Mouse (Mus musculus) heart, embryonic 12.5 days (tissue): ENCODE measurements around the gene Tas1r3. TPM values are rescaled to one million over a fixed set of nuclear protein-coding genes. Genes with fewer than 3 reads are reported as not detected.

ENCODE experiments used
- ATAC-seq: fragments of 200-750 bp; cut with Nextera tagmentation; 2 replicates; pipeline ENCODE4 v1.8.0; 2017; ENCODE audit warnings: moderate TSS enrichment, moderate library complexity; ENCODE audit not compliant: insufficient number of reproducible peaks, low FRiP score
- H3K27ac ChIP-seq: fragments of 300-500 bp; sonication (generic); 2 replicates; pipeline ENCODE4 v1.5.1; 2016; ENCODE audit warnings: mild to moderate bottlenecking, moderate library complexity; ENCODE audit not compliant: poor library complexity, severe bottlenecking
- H3K27me3 ChIP-seq: fragments of 300-500 bp; sonication (generic); replicated peaks from 2 replicates; pipeline ENCODE4 v1.6.1; 2016; ENCODE audit warnings: mild to moderate bottlenecking, moderate library complexity
- H3K36me3 ChIP-seq: fragments of 300-500 bp; sonication (generic); 2 replicates; pipeline ENCODE4 v1.6.1; 2016; ENCODE audit warnings: mild to moderate bottlenecking, moderate library complexity
- H3K4me1 ChIP-seq: fragments of 300-500 bp; sonication (generic); replicated peaks from 2 replicates; pipeline ENCODE4 v1.6.1; 2016; ENCODE audit warnings: mild to moderate bottlenecking
- H3K4me2 ChIP-seq: fragments of 300-500 bp; sonication (generic); 2 replicates; pipeline ENCODE4 v1.6.1; 2016; ENCODE audit warnings: mild to moderate bottlenecking, moderate library complexity
- H3K4me3 ChIP-seq: fragments of 300-500 bp; sonication (generic); 2 replicates; pipeline ENCODE4 v1.5.1; 2016; ENCODE audit warnings: mild to moderate bottlenecking
- H3K9ac ChIP-seq: fragments of 300-500 bp; sonication (generic); 2 replicates; pipeline ENCODE4 v1.6.1; 2016; ENCODE audit warnings: mild to moderate bottlenecking, moderate library complexity
- H3K9me3 ChIP-seq: fragments of 300-500 bp; sonication (generic); replicated peaks from 2 replicates; pipeline ENCODE4 v1.6.1; 2016; ENCODE audit warnings: mild to moderate bottlenecking, moderate library complexity
- WGBS: fragments of 180-500 bp; shearing (Covaris S2); methylation state at CpG from one replicate; pipeline ENCODE4 v1.1.7; 2016; 5-methylcytosine and 5-hydroxymethylcytosine counted together
- polyA plus RNA-seq: library from polyadenylated mRNA; unstranded; fragments of >200 nt; fragmentation: Nextera tagmentation; extraction: Ambion mirVana; gene quantifications from 2 replicates; pipeline ENCODE4 v1.2.1, GENCODE M21; 2016

Gene Tas1r3
- polyA plus RNA-seq, 1 experiment from 2014 or later, result 0.19 TPM

GRCm38 (mm10) chr4:155851951-155852411 lies 11.2 kb downstream of the Tas1r3 start:
- Histone ChIP-seq H3K4me1 (peaks cover 17% of the 10 kb centered on the region), H3K4me3 (no peak overlapping the region), H3K4me2 (no peak overlapping the region), H3K27ac (no peak overlapping the region), H3K27me3 (no peaks in the 10 kb centered on the region), H3K36me3 (peaks cover 35% of the 10 kb centered on the region), H3K9me3 (no peaks in the 10 kb centered on the region), H3K9ac (no peak overlapping the region)
- WGBS, result 81% methylated on average over 2 of the region's 2 CpGs
- no peak for ATAC-seq

GRCm38 (mm10) chr4:155851368-155851767 lies 11.8 kb downstream of the Tas1r3 start:
- Histone ChIP-seq H3K27me3 (no peaks in the 10 kb centered on the region), H3K27ac (no peak overlapping the region), H3K4me2 (no peak overlapping the region), H3K9ac (no peak overlapping the region), H3K4me3 (no peak overlapping the region), H3K4me1 (peaks cover 22% of the 10 kb centered on the region), H3K36me3 (peaks cover 29% of the 10 kb centered on the region), H3K9me3 (no peaks in the 10 kb centered on the region)
- no peak for ATAC-seq
- 88% methylated on average over 3 of the region's 3 CpGs for WGBS

GRCm38 (mm10) chr4:155849792-155850451 lies 13.2 kb downstream of the Tas1r3 start:
- Histone ChIP-seq H3K9ac (no peak overlapping the region), H3K9me3 (no peaks in the 10 kb centered on the region)

GRCm38 (mm10) chr4:155849391-155849790 lies 13.8 kb downstream of the Tas1r3 start:
- no peak overlapping the region for H3K4me3 ChIP-seq
- ATAC-seq, result no peak
- no peak overlapping the region for H3K27ac ChIP-seq
- peaks cover 9% of the 10 kb centered on the region for H3K36me3 ChIP-seq
- no peak overlapping the region for H3K9ac ChIP-seq
- H3K27me3 ChIP-seq, result no peaks in the 10 kb centered on the region
- H3K4me1 ChIP-seq, result peaks cover 23% of the 10 kb centered on the region
- 85% methylated on average over 2 of the region's 2 CpGs for WGBS
- H3K4me2 ChIP-seq, result no peak overlapping the region
- H3K9me3 ChIP-seq, result no peaks in the 10 kb centered on the region

More at GRCm38 (mm10) chr4:155849792-155850451, 13.2 kb downstream of the Tas1r3 start:
- Histone ChIP-seq H3K4me2 (no peak overlapping the region), H3K27ac (no peak overlapping the region), H3K36me3 (peaks cover 14% of the 10 kb centered on the region), H3K4me3 (no peak overlapping the region), H3K27me3 (no peaks in the 10 kb centered on the region), H3K4me1 (peaks cover 23% of the 10 kb centered on the region)
- ATAC-seq, result no peak
- 89% methylated on average over 3 of the region's 3 CpGs for WGBS

GRCm38 (mm10) chr4:155848434-155849095 lies 14.6 kb downstream of the Tas1r3 start:
- H3K4me2 ChIP-seq, result peak overlapping the region; percentile 76
- H3K27ac ChIP-seq, result no peak overlapping the region
- no peaks in the 10 kb centered on the region for H3K27me3 ChIP-seq
- peaks cover 23% of the 10 kb centered on the region for H3K4me1 ChIP-seq
- 64% methylated on average over 7 of the region's 7 CpGs for whole genome bisulfite sequencing
- peak overlapping the region; percentile 91 for H3K9ac ChIP-seq
- H3K4me3 ChIP-seq, result peak overlapping the region; percentile 90
- ATAC-seq, result no peak
- H3K9me3 ChIP-seq, result no peaks in the 10 kb centered on the region
- H3K36me3 ChIP-seq, result peaks cover 10% of the 10 kb centered on the region

- Histone ChIP-seq H3K27me3 (no peaks in the 10 kb centered on the region), H3K4me3 (peak overlapping the region; percentile 90), H3K9ac (peak overlapping the region; percentile 91), H3K27ac (peak overlapping the region; percentile 27), H3K4me1 (peaks cover 23% of the 10 kb centered on the region), H3K4me2 (peak overlapping the region; percentile 76), H3K36me3 (peaks cover 13% of the 10 kb centered on the region), H3K9me3 (no peaks in the 10 kb centered on the region)
- 3% methylated on average over 68 of the region's 69 CpGs for WGBS
- peak; percentile 74 for ATAC-seq
Observed at GRCm38 (mm10) chr4:155847591-155848352, 15.4 kb downstream of the Tas1r3 start.

GRCm38 (mm10) chr4:155846871-155847578 lies 16.1 kb downstream of the Tas1r3 start, which contains the start of gene Dvl1:
Gene Dvl1, plus strand, starts transcription at chr4:155847402.
- WGBS, result 2% methylated on average over 63 of the region's 65 CpGs
- ATAC-seq, result peak; percentile 93

GRCm38 (mm10) chr4:155843231-155843630 lies 19.9 kb downstream of the Tas1r3 start:
- peaks cover 4% of the 10 kb centered on the region; the same call in 1 of the 2 replicates for H3K27me3 ChIP-seq
- peaks cover 23% of the 10 kb centered on the region for H3K36me3 ChIP-seq
- peaks cover 46% of the 10 kb centered on the region for H3K4me1 ChIP-seq
- 85% methylated on average over 5 of the region's 5 CpGs for WGBS
- ATAC-seq, result no peak
- H3K4me3 ChIP-seq, result no peak overlapping the region
- H3K9me3 ChIP-seq, result no peaks in the 10 kb centered on the region
- H3K4me2 ChIP-seq, result no peak overlapping the region
- no peak overlapping the region for H3K27ac ChIP-seq
- no peak overlapping the region for H3K9ac ChIP-seq

More at GRCm38 (mm10) chr4:155846871-155847578, 16.1 kb downstream of the Tas1r3 start, which contains the start of gene Dvl1:
- peak within 1 kb of the TSS; percentile 27 for H3K27ac ChIP-seq
- H3K27me3 ChIP-seq, result no peaks in the 10 kb centered on the region
- peak within 1 kb of the TSS; percentile 91 for H3K9ac ChIP-seq
- peak within 1 kb of the TSS; percentile 90 for H3K4me3 ChIP-seq
- peaks cover 18% of the 10 kb centered on the region for H3K36me3 ChIP-seq
- H3K4me1 ChIP-seq, result peaks cover 23% of the 10 kb centered on the region
- H3K9me3 ChIP-seq, result no peaks in the 10 kb centered on the region
- H3K4me2 ChIP-seq, result peak within 1 kb of the TSS; percentile 76

- H3K4me3 ChIP-seq, result 0 out of 2 replicates have a peak overlapping the region, but pooled peaks have one; percentile 56
- peaks cover 4% of the 10 kb centered on the region; the same call in 1 of the 2 replicates for H3K27me3 ChIP-seq
- 43% methylated on average over 38 of the region's 38 CpGs for WGBS
- H3K27ac ChIP-seq, result no peak overlapping the region
- no peak for ATAC-seq
- H3K9me3 ChIP-seq, result no peaks in the 10 kb centered on the region
- H3K36me3 ChIP-seq, result peaks cover 23% of the 10 kb centered on the region
- peak overlapping the region; percentile 95 for H3K4me2 ChIP-seq
- peaks cover 51% of the 10 kb centered on the region for H3K4me1 ChIP-seq
- no peak overlapping the region for H3K9ac ChIP-seq
Observed at GRCm38 (mm10) chr4:155841651-155842270, 21.4 kb downstream of the Tas1r3 start.

- Histone ChIP-seq H3K27ac (no peak overlapping the region), H3K9me3 (no peaks in the 10 kb centered on the region), H3K27me3 (peaks cover 4% of the 10 kb centered on the region; the same call in 1 of the 2 replicates), H3K9ac (peak overlapping the region; percentile 80), H3K36me3 (peaks cover 23% of the 10 kb centered on the region), H3K4me2 (peak overlapping the region; percentile 95), H3K4me3 (peak overlapping the region; percentile 56), H3K4me1 (peaks cover 45% of the 10 kb centered on the region)
- peak; percentile 58 for ATAC-seq
- under 1% methylated on average over 32 of the region's 32 CpGs for WGBS
Observed at GRCm38 (mm10) chr4:155841003-155841454, 22.1 kb downstream of the Tas1r3 start.
